Mouse (Mus musculus) stomach, embryonic 15.5 days (tissue): Measurements from ENCODE around the gene Cab39l. TPM values are rescaled to one million over a fixed set of nuclear protein-coding genes. Genes with fewer than 3 reads are reported as not detected.
"Not testable (repeated sequence)": the region's sequence is repeated elsewhere in the genome, so short reads cannot be mapped to it uniquely, and the experiment has no call there.

Source experiments
- ATAC-seq: fragments of 200-750 bp; cut with Nextera tagmentation; 2 replicates; pipeline ENCODE4 v1.8.0; 2017; ENCODE audit warnings: low read depth, moderate number of reproducible peaks, moderate TSS enrichment; ENCODE audit not compliant: insufficient read depth, low FRiP score
- H3K27ac ChIP-seq: fragments of 300-500 bp; sonication (generic); 2 replicates; pipeline ENCODE4 v1.5.1; 2015; ENCODE audit warnings: mild to moderate bottlenecking, inconsistent platforms
- H3K27me3 ChIP-seq: fragments of 300-500 bp; sonication (generic); replicated peaks from 2 replicates; pipeline ENCODE4 v1.6.1; 2015; ENCODE audit warnings: inconsistent platforms
- H3K36me3 ChIP-seq: fragments of 300-500 bp; sonication (generic); 2 replicates; pipeline ENCODE4 v1.6.1; 2015; ENCODE audit warnings: inconsistent platforms
- H3K4me1 ChIP-seq: fragments of 300-500 bp; sonication (generic); 2 replicates; pipeline ENCODE4 v1.6.1; 2015; ENCODE audit warnings: inconsistent platforms
- H3K4me2 ChIP-seq: fragments of 300-500 bp; sonication (generic); 2 replicates; pipeline ENCODE4 v1.6.1; 2015; ENCODE audit warnings: mild to moderate bottlenecking, inconsistent platforms
- H3K4me3 ChIP-seq: fragments of 300-500 bp; sonication (generic); replicated peaks from 2 replicates; pipeline ENCODE4 v1.5.1; 2015; ENCODE audit warnings: inconsistent platforms
- H3K9ac ChIP-seq: fragments of 300-500 bp; sonication (generic); 2 replicates; pipeline ENCODE4 v1.6.1; 2015; ENCODE audit warnings: inconsistent platforms
- H3K9me3 ChIP-seq: fragments of 300-500 bp; sonication (generic); 2 replicates; pipeline ENCODE4 v1.6.1; 2016; ENCODE audit warnings: inconsistent platforms
- WGBS: fragments of 180-500 bp; shearing (Covaris S2); methylation state at CpG from one replicate; pipeline ENCODE4 v1.1.7; 2015; 5-methylcytosine and 5-hydroxymethylcytosine counted together
- polyA plus RNA-seq: library from polyadenylated mRNA; unstranded; fragments of >200 nt; fragmentation: Nextera tagmentation; extraction: Ambion mirVana; gene quantifications from 2 replicates; pipeline ENCODE4 v1.2.1, GENCODE M21; 2015

Cab39l gene
- 36.2 and 41.0 TPM in 2 replicates for polyA plus RNA-seq

- Histone ChIP-seq H3K27ac (peak within 1 kb of the TSS; percentile 85), H3K4me2 (peak within 1 kb of the TSS; percentile 82), H3K9ac (peak within 1 kb of the TSS; percentile 96), H3K36me3 (no peaks in the 10 kb centered on the region), H3K27me3 (no peaks in the 10 kb centered on the region), H3K4me3 (peak within 1 kb of the TSS; percentile 77), H3K4me1 (no peaks in the 10 kb centered on the region), H3K9me3 (no peaks in the 10 kb centered on the region)
- peak; percentile 100 for ATAC-seq
- WGBS, result under 1% methylated on average over 66 of the region's 66 CpGs
These were observed at the start of gene Cab39l, which contains the start of gene Setdb2 for GRCm38 (mm10) chr14:59440558-59441471. Gene Cab39l, plus strand, starts transcription at chr14:59440972. Gene Setdb2, minus strand, starts transcription at chr14:59440884.

DNA sequence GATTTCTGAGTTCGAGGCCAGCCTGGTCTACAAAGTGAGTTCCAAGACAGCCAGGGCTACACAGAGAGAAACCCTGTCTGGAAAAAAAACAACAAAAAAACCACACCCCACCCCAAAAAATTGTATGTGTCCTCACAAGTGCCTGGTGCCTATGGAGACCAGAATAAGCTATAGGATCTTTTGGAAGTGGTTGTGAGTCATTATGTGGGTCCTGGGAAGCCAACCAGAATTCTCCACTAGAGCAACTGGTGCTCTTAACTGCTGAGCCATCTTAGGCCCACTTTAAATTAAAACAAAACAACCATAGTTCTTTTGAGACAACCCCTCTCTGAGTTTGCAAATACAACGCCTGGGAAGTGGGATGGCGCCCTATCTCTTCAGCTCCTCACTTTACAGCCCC lies 45.5 kb upstream of the Cab39l start, which contains the start of gene Phf11c:
TSS of gene Phf11c (minus strand) at position 101 of the 400 bp plus-strand sequence.
- H3K9me3 ChIP-seq, result no peaks in the 10 kb centered on the region
- H3K4me3 ChIP-seq, result no peak within 1 kb of the TSS
- whole genome bisulfite sequencing, result 96% methylated on average over 3 of the region's 3 CpGs

DNA sequence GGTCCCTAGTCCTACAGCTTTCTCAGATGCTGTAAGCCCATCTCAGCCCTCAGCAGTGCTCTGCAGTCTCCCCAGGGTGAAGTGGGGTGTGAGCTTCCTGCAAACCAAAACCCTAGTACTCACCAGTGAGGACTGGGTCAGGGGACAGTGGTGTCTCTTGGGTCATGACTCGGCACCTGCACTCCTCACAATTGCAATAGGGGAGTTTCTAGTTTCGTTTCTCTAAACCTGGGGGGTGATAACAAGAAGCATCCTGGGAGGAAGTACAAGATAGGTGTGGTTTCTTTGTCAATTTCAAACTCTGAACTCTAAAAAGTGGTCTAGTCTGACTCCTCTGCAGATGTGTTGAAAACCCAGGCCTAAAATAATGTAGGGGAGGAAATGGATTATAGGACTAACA lies 43.8 kb upstream of the Cab39l start:
- no peak overlapping the region for H3K9ac ChIP-seq
- H3K27me3 ChIP-seq, result no peaks in the 10 kb centered on the region
- H3K4me3 ChIP-seq, result no peak overlapping the region
- no peak for ATAC-seq
- no peaks in the 10 kb centered on the region for H3K4me1 ChIP-seq
- WGBS, result 69% methylated on average over 2 of the region's 2 CpGs
- no peaks in the 10 kb centered on the region for H3K9me3 ChIP-seq
- H3K4me2 ChIP-seq, result no peak overlapping the region
- H3K36me3 ChIP-seq, result no peaks in the 10 kb centered on the region
- no peak overlapping the region for H3K27ac ChIP-seq

More for the DNA sequence above, 45.5 kb upstream of the Cab39l start, which contains the start of gene Phf11c:
- Histone ChIP-seq H3K27ac (no peak within 1 kb of the TSS), H3K9ac (no peak within 1 kb of the TSS), H3K36me3 (no peaks in the 10 kb centered on the region), H3K4me2 (no peak within 1 kb of the TSS), H3K27me3 (no peaks in the 10 kb centered on the region), H3K4me1 (no peaks in the 10 kb centered on the region)
- no peak for ATAC-seq

- H3K9ac ChIP-seq, H3K4me2 ChIP-seq, H3K4me1 ChIP-seq, ATAC-seq, H3K9me3 ChIP-seq, H3K27me3 ChIP-seq, H3K4me3 ChIP-seq, H3K27ac ChIP-seq, H3K36me3 ChIP-seq: not testable (repeated sequence)
- 92% methylated on average over 2 of the region's 2 CpGs for WGBS
These were observed 25.8 kb upstream of the Cab39l start for GRCm38 (mm10) chr14:59414979-59415378.

- 87% methylated on average over 4 of the region's 4 CpGs for WGBS
These were observed 22.6 kb upstream of the Cab39l start for GRCm38 (mm10) chr14:59418171-59418570.

DNA sequence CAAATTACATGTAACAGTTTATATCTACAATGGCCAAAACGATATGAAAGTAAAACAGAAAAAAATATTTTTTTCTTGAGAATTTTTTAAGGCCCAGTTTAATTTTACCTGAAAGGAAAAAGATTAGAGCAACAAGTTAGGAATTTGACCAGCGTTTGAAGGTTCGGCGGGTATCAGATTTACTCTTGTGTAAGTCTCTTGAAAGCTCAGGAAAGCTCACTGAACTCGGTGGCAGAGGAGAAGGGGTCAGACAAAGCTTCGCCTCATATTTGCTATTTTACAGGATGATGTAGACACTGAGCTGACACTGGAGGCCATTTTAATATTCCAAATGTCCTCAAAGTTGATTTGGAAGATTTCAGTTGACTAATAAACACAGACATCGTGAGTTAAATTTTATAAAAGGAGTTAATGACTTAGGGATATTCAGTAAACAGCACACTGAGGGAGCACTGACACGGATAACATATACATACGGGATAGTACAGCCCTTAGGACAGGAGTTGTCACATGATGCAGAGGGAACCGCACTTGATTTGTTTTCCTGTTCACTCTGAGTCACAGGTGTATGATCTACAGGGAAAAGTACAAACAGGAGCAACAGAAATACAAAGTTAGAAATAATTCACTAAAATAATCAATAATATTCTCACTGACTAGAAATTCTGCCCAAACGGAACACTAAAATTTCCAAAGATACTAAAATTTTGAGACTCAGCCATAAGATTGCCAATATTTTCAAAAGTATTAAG lies 17.7 kb upstream of the Cab39l start:
- Histone ChIP-seq H3K4me3 (no peak overlapping the region), H3K9ac (no peak overlapping the region)
- ATAC-seq, result no peak

More at GRCm38 (mm10) chr14:59418171-59418570, 22.6 kb upstream of the Cab39l start:
- Histone ChIP-seq H3K4me3 (no peak overlapping the region), H3K4me2 (no peak overlapping the region), H3K27ac (no peak overlapping the region), H3K9me3 (no peaks in the 10 kb centered on the region), H3K4me1 (no peaks in the 10 kb centered on the region), H3K27me3 (no peaks in the 10 kb centered on the region), H3K9ac (no peak overlapping the region), H3K36me3 (no peaks in the 10 kb centered on the region)
- ATAC-seq, result no peak

GRCm38 (mm10) chr14:59430556-59430955 lies 10.2 kb upstream of the Cab39l start:
- Histone ChIP-seq H3K4me1 (no peaks in the 10 kb centered on the region), H3K4me3 (no peak overlapping the region), H3K4me2 (no peak overlapping the region), H3K9ac (no peak overlapping the region), H3K27me3 (no peaks in the 10 kb centered on the region), H3K9me3 (no peaks in the 10 kb centered on the region), H3K27ac (no peak overlapping the region), H3K36me3 (no peaks in the 10 kb centered on the region)
- ATAC-seq, result no peak
- 73% methylated on average over 1 of the region's 1 CpGs for WGBS

More for the DNA sequence above, 17.7 kb upstream of the Cab39l start:
- H3K9me3 ChIP-seq, result no peaks in the 10 kb centered on the region
- 81% methylated on average over 11 of the region's 11 CpGs for whole genome bisulfite sequencing
- no peaks in the 10 kb centered on the region for H3K36me3 ChIP-seq
- H3K4me1 ChIP-seq, result no peaks in the 10 kb centered on the region
- H3K4me2 ChIP-seq, result no peak overlapping the region
- no peaks in the 10 kb centered on the region for H3K27me3 ChIP-seq
- no peak overlapping the region for H3K27ac ChIP-seq

GRCm38 (mm10) chr14:59433902-59434301 lies 6.9 kb upstream of the Cab39l start:
- H3K27ac ChIP-seq, result no peak overlapping the region
- ATAC-seq, result no peak
- H3K4me3 ChIP-seq, result no peak overlapping the region
- no peaks in the 10 kb centered on the region for H3K9me3 ChIP-seq
- H3K4me2 ChIP-seq, result no peak overlapping the region
- H3K4me1 ChIP-seq, result no peaks in the 10 kb centered on the region
- no peak overlapping the region for H3K9ac ChIP-seq
- H3K36me3 ChIP-seq, result no peaks in the 10 kb centered on the region
- 61% methylated on average over 2 of the region's 2 CpGs for WGBS
- no peaks in the 10 kb centered on the region for H3K27me3 ChIP-seq

GRCm38 (mm10) chr14:59435206-59435605 lies 5.6 kb upstream of the Cab39l start:
- no peaks in the 10 kb centered on the region for H3K27me3 ChIP-seq
- no peaks in the 10 kb centered on the region for H3K36me3 ChIP-seq
- H3K27ac ChIP-seq, result no peak overlapping the region
- H3K9me3 ChIP-seq, result no peaks in the 10 kb centered on the region
- H3K9ac ChIP-seq, result no peak overlapping the region
- ATAC-seq, result no peak
- no peaks in the 10 kb centered on the region for H3K4me1 ChIP-seq
- H3K4me3 ChIP-seq, result no peak overlapping the region
- no peak overlapping the region for H3K4me2 ChIP-seq

- Histone ChIP-seq H3K4me2 (no peak overlapping the region), H3K9me3 (no peaks in the 10 kb centered on the region), H3K27me3 (no peaks in the 10 kb centered on the region), H3K36me3 (no peaks in the 10 kb centered on the region), H3K27ac (no peak overlapping the region), H3K9ac (no peak overlapping the region), H3K4me1 (no peaks in the 10 kb centered on the region), H3K4me3 (no peak overlapping the region)
- WGBS, result 92% methylated on average over 3 of the region's 3 CpGs
- ATAC-seq, result no peak
These were observed 3.4 kb upstream of the Cab39l start for GRCm38 (mm10) chr14:59437398-59437797.

GRCm38 (mm10) chr14:59438505-59438904 lies 2.3 kb upstream of the Cab39l start:
- H3K4me2 ChIP-seq, result no peak overlapping the region
- no peak overlapping the region for H3K9ac ChIP-seq
- no peak overlapping the region for H3K27ac ChIP-seq
- no peaks in the 10 kb centered on the region for H3K36me3 ChIP-seq
- no peaks in the 10 kb centered on the region for H3K27me3 ChIP-seq
- ATAC-seq, result no peak
- no peaks in the 10 kb centered on the region for H3K9me3 ChIP-seq
- no peak overlapping the region for H3K4me3 ChIP-seq
- no peaks in the 10 kb centered on the region for H3K4me1 ChIP-seq
- WGBS, result 78% methylated on average over 2 of the region's 2 CpGs

- Histone ChIP-seq H3K4me1 (no peaks in the 10 kb centered on the region), H3K9me3 (no peaks in the 10 kb centered on the region), H3K4me3 (peak overlapping the region; percentile 77), H3K4me2 (peak overlapping the region; percentile 82), H3K27me3 (no peaks in the 10 kb centered on the region), H3K36me3 (no peaks in the 10 kb centered on the region), H3K27ac (no peak overlapping the region; the same call in 1 of the 2 replicates), H3K9ac (peak overlapping the region; percentile 96; the same call in 1 of the 2 replicates)
- no peak for ATAC-seq
- 14% methylated on average over 7 of the region's 7 CpGs for WGBS
These were observed 733 bp upstream of the Cab39l start for GRCm38 (mm10) chr14:59440039-59440438.
